Mouse (Mus musculus): ENCODE measurements at regions not wholly inside any gene's neighbourhood (a gene's known extent, or its start where the extent isn't known, plus 50 kb on each side); places are given as distances from the start of the nearest gene placed in this dataset.

- Histone ChIP-seq H3K27me3 (no peaks in the 10 kb centered on the region), H3K9me3 (no peaks in the 10 kb centered on the region), H3K4me2 (no peak overlapping the region), H3K4me3 (no peak overlapping the region), H3K4me1 (peaks cover 25% of the 10 kb centered on the region), H3K9ac (no peak overlapping the region), H3K36me3 (no peaks in the 10 kb centered on the region), H3K27ac (no peak overlapping the region)
- 60% methylated on average over 3 of the region's 3 CpGs for WGBS
- ATAC-seq (ENCODE audit: insufficient number of reproducible peaks, insufficient read depth, low FRiP score, low TSS enrichment, low read depth), result no peak
These were observed 268.1 kb upstream of the Mpped2 start for GRCm38 (mm10) chr2:106424974-106425373.

GRCm38 (mm10) chr2:106425451-106425881 is 267.6 kb upstream of the Mpped2 start:
- Histone ChIP-seq H3K9ac (no peak overlapping the region), H3K4me1 (peaks cover 25% of the 10 kb centered on the region), H3K4me3 (no peak overlapping the region), H3K9me3 (no peaks in the 10 kb centered on the region), H3K27me3 (no peaks in the 10 kb centered on the region), H3K4me2 (no peak overlapping the region), H3K27ac (no peak overlapping the region), H3K36me3 (no peaks in the 10 kb centered on the region)
- 55% methylated on average over 4 of the region's 4 CpGs for WGBS
- ATAC-seq (ENCODE audit: insufficient number of reproducible peaks, insufficient read depth, low FRiP score, low TSS enrichment, low read depth), result no peak

DNA sequence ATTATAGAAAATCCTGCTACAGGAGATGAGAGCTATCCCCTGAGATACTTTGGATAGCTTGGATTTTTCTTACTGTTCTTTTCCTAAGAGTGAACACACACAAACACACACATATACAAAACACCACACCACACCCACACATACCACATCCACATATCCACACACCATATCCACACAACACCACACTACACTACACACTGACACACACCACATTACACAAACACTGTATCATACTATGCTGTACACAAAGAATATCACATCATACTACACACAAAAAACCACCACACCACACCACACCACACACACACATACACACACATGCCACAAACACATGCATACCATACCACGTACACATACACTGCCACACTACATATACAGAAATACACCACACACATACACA is 267.1 kb upstream of the Mpped2 start:
- Histone ChIP-seq H3K9ac (no peak overlapping the region), H3K9me3 (no peaks in the 10 kb centered on the region), H3K4me1 (peaks cover 25% of the 10 kb centered on the region), H3K27ac (no peak overlapping the region), H3K4me2 (no peak overlapping the region), H3K4me3 (no peak overlapping the region), H3K36me3 (no peaks in the 10 kb centered on the region), H3K27me3 (no peaks in the 10 kb centered on the region)
- WGBS, result 93% methylated on average over 1 of the region's 1 CpGs
- ATAC-seq (ENCODE audit: insufficient number of reproducible peaks, insufficient read depth, low FRiP score, low TSS enrichment, low read depth), result no peak

DNA sequence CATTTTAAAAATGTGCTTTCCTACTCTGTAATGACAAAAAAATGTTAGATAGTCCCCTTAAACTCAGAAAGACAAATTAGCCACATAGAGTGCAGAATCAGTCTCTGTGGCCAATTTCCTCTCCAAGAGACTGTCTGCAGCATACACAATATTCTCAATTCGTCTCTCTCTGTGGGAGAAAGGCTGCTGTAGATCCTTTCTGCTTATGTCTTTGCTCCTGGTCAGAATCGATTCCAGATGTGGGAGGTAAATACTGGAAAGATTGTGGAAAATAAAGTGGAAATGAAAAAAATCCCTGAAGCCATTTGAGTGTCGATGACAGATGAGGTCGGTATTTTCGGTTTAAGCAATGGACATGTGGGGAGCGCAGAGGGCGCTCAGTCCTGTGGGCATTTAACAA is 265.8 kb upstream of the Mpped2 start:
- peak overlapping the region; percentile 43 for H3K4me2 ChIP-seq
- peak overlapping the region; percentile 22; the same call in 1 of the 2 replicates for H3K27ac ChIP-seq

GRCm38 (mm10) chr2:106428909-106429308 is 264.2 kb upstream of the Mpped2 start:
- Histone ChIP-seq H3K4me3 (no peak overlapping the region), H3K27ac (no peak overlapping the region), H3K9me3 (no peaks in the 10 kb centered on the region), H3K4me1 (peaks cover 41% of the 10 kb centered on the region), H3K4me2 (no peak overlapping the region), H3K9ac (no peak overlapping the region), H3K27me3 (no peaks in the 10 kb centered on the region), H3K36me3 (no peaks in the 10 kb centered on the region)
- WGBS, result 35% methylated on average over 11 of the region's 11 CpGs
- no peak for ATAC-seq (ENCODE audit: insufficient number of reproducible peaks, insufficient read depth, low FRiP score, low TSS enrichment, low read depth)

More for the DNA sequence above, 265.8 kb upstream of the Mpped2 start:
- Histone ChIP-seq H3K36me3 (no peaks in the 10 kb centered on the region), H3K9ac (no peak overlapping the region), H3K4me1 (peaks cover 37% of the 10 kb centered on the region), H3K27me3 (no peaks in the 10 kb centered on the region), H3K9me3 (no peaks in the 10 kb centered on the region), H3K4me3 (no peak overlapping the region)
- no peak for ATAC-seq (ENCODE audit: insufficient number of reproducible peaks, insufficient read depth, low FRiP score, low TSS enrichment, low read depth)
- 31% methylated on average over 7 of the region's 7 CpGs for WGBS

DNA sequence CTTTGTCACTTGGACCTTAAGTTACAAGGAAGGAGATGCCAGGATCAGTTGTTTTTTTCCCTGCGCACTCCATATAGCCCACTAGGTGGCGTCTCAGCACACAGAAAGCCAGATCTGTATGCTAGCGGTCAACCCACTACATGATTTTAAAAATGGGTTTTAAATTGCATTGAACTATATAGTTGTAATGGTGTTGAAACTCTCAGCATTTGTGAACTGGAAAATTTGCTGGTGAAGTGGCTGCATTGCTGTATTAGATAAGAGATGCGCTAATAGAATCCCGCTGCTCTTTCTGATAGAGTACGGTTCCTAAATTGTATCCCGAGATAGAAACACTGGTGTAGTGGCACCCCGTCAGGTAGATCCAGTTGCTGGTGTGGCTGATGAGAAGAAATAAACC is 261.9 kb upstream of the Mpped2 start:
- peak overlapping the region; percentile 15; the same call in 1 of the 2 replicates for H3K4me3 ChIP-seq
- H3K9ac ChIP-seq, result no peak overlapping the region
- peaks cover 35% of the 10 kb centered on the region for H3K4me1 ChIP-seq
- no peaks in the 10 kb centered on the region for H3K9me3 ChIP-seq
- H3K27me3 ChIP-seq, result no peaks in the 10 kb centered on the region
- H3K4me2 ChIP-seq, result peak overlapping the region; percentile 49
- ATAC-seq (ENCODE audit: insufficient number of reproducible peaks, insufficient read depth, low FRiP score, low TSS enrichment, low read depth), result no peak
- H3K27ac ChIP-seq, result no peak overlapping the region
- WGBS, result 17% methylated on average over 8 of the region's 8 CpGs
- no peaks in the 10 kb centered on the region for H3K36me3 ChIP-seq

DNA sequence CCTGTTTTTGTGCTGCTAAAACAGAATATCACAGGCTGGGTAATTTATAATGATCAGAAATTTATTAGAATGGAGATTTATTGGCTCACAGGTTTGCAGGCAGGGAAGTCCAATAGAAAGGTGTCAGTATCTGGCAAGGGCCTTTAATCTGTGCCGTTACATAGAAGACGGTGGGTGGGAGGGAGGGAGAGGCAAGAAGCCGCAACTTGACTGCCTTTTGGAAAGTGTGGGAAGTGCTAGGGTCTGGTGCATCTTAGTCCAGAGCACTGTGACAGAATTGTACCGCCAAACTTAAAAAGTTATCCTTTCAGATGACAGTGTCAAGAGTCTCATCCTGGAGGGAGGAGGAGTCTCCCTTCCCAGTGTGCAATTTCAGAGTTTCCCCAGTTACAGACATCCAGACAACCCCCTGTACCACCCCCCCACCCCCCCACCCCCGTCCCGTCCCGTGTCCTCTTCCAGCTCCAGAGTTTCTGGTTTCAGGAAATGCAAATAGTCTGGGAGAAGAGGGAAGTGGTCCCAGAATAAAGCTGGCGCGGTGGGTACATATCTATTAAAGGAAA is 261.4 kb upstream of the Mpped2 start:
- peak overlapping the region; percentile 49 for H3K4me2 ChIP-seq
- no peaks in the 10 kb centered on the region for H3K27me3 ChIP-seq
- H3K4me1 ChIP-seq, result peaks cover 31% of the 10 kb centered on the region
- peak overlapping the region; percentile 12; the same call in 1 of the 2 replicates for H3K4me3 ChIP-seq
- H3K9ac ChIP-seq, result no peak overlapping the region
- 7% methylated on average over 9 of the region's 9 CpGs for WGBS
- no peak for ATAC-seq (ENCODE audit: insufficient number of reproducible peaks, insufficient read depth, low FRiP score, low TSS enrichment, low read depth)
- H3K9me3 ChIP-seq, result no peaks in the 10 kb centered on the region
- H3K27ac ChIP-seq, result no peak overlapping the region
- no peaks in the 10 kb centered on the region for H3K36me3 ChIP-seq

- whole genome bisulfite sequencing, result 48% methylated on average over 2 of the region's 2 CpGs
- no peak overlapping the region for H3K4me2 ChIP-seq
- no peak overlapping the region for H3K4me3 ChIP-seq
- no peaks in the 10 kb centered on the region for H3K27me3 ChIP-seq
- ATAC-seq (ENCODE audit: insufficient number of reproducible peaks, insufficient read depth, low FRiP score, low TSS enrichment, low read depth), result no peak
- H3K36me3 ChIP-seq, result no peaks in the 10 kb centered on the region
- H3K27ac ChIP-seq, result no peak overlapping the region
- no peaks in the 10 kb centered on the region for H3K9me3 ChIP-seq
- peaks cover 14% of the 10 kb centered on the region for H3K4me1 ChIP-seq
- no peak overlapping the region for H3K9ac ChIP-seq
These were observed 256.9 kb upstream of the Mpped2 start for GRCm38 (mm10) chr2:106436136-106436535.

- Histone ChIP-seq H3K4me3 (no peak overlapping the region), H3K36me3 (no peaks in the 10 kb centered on the region), H3K9me3 (no peaks in the 10 kb centered on the region), H3K27ac (no peak overlapping the region), H3K4me2 (no peak overlapping the region), H3K9ac (no peak overlapping the region), H3K27me3 (no peaks in the 10 kb centered on the region), H3K4me1 (no peaks in the 10 kb centered on the region)
- ATAC-seq (ENCODE audit: insufficient number of reproducible peaks, insufficient read depth, low FRiP score, low TSS enrichment, low read depth), result no peak
- 65% methylated on average over 7 of the region's 7 CpGs for WGBS
These were observed 238.6 kb upstream of the Mpped2 start for GRCm38 (mm10) chr2:106454310-106454974.

DNA sequence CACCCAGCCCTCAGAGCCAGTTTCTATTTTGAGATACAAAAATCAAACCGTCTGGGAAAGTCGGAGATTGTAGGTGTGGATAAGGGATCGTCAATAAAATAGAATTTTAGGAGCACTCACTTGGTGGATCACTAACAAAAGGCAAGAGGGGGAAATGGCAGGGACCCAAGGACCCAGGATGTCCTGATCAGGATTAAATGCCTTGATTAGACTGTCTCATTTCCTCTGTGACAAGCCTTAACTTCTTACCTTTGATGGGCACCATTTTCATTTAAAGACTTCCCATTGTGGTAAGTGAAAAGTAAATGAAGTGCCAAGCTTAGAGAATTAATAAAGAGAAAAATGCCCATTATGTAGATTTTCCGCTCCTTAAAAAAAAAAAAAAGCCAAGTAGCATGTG is 238.0 kb upstream of the Mpped2 start:
- no peak for ATAC-seq (ENCODE audit: insufficient number of reproducible peaks, insufficient read depth, low FRiP score, low TSS enrichment, low read depth)
- Histone ChIP-seq H3K4me1 (no peaks in the 10 kb centered on the region), H3K4me3 (no peak overlapping the region), H3K27ac (no peak overlapping the region), H3K9ac (no peak overlapping the region), H3K36me3 (no peaks in the 10 kb centered on the region), H3K27me3 (no peaks in the 10 kb centered on the region), H3K9me3 (no peaks in the 10 kb centered on the region), H3K4me2 (no peak overlapping the region)
- WGBS, result 88% methylated on average over 4 of the region's 4 CpGs

DNA sequence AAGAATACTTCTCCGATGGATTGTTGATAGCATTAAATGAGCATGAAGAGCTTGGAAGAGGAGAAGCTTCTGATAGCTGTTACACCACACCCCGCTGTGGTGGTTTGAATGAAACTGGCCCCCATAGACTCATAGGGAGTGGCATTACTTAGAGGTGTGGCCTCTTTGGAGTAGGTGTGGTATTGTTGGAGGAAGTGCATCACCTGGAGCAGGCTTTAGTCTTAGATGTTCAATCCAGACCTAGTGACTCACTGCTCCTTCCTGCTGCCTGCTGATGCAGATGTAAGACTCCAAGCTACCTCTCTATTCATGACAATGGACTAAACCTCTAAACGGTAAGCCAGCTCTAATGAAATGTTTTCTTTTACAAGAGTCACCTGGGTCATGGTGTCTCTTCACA is 237.1 kb upstream of the Mpped2 start:
- Histone ChIP-seq H3K27me3 (no peaks in the 10 kb centered on the region), H3K9ac (no peak overlapping the region), H3K4me1 (peaks cover 4% of the 10 kb centered on the region), H3K36me3 (no peaks in the 10 kb centered on the region), H3K4me3 (no peak overlapping the region), H3K9me3 (no peaks in the 10 kb centered on the region), H3K4me2 (no peak overlapping the region), H3K27ac (no peak overlapping the region)
- no peak for ATAC-seq (ENCODE audit: insufficient number of reproducible peaks, insufficient read depth, low FRiP score, low TSS enrichment, low read depth)
- WGBS, result 85% methylated on average over 3 of the region's 3 CpGs

GRCm38 (mm10) chr2:106458003-106458402 is 235.1 kb upstream of the Mpped2 start:
- Histone ChIP-seq H3K4me1 (peaks cover 20% of the 10 kb centered on the region), H3K27ac (no peak overlapping the region), H3K27me3 (no peaks in the 10 kb centered on the region), H3K9ac (no peak overlapping the region), H3K4me3 (no peak overlapping the region), H3K9me3 (no peaks in the 10 kb centered on the region), H3K4me2 (no peak overlapping the region), H3K36me3 (no peaks in the 10 kb centered on the region)
- WGBS, result 57% methylated on average over 5 of the region's 5 CpGs
- ATAC-seq (ENCODE audit: insufficient number of reproducible peaks, insufficient read depth, low FRiP score, low TSS enrichment, low read depth), result no peak
